Mouse (Mus musculus): ENCODE data around the gene Gpank1.
A peak's percentile ranks its signal among the peaks of the same experiment; 100 is the strongest.

Gene Gpank1

DNA sequence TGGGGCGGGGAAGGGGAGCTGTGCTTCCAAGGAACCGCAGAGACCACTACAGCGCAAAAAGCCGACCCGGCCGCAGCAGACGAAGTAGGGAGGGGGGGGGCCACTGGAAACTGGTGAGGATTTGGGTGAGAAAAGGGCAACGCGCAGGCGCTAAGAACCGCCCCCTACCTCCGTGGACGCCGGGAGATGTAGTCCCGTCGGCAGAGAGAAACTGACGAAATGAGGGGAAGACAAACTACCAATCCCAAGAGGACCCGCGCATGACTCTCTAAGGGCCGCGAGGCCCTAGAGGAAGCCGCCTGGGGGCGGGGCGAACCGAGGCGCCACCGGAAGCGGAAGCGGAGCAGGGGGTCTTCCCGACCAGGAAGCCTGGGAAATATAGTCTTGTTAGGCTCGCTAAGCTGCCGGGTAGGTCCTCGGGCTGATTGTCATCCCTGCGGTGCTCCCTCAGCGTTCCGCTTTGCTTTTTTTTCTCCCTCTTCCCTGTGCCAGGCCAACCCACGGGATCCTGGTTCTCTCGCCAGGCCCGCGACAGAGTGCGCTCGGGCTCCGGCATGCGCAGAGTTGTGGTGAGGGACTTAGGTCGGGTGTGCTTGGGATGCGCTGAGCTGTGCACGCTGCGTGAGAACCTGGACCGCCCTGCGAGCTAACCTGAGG lies at the start of gene Gpank1:
Gpank1 (plus strand) TSS at position 313 of the 657 bp plus-strand sequence.
- peak; percentile 97 for DNase-seq (ENCODE audit: low spot score in 2 of 2)

DNA sequence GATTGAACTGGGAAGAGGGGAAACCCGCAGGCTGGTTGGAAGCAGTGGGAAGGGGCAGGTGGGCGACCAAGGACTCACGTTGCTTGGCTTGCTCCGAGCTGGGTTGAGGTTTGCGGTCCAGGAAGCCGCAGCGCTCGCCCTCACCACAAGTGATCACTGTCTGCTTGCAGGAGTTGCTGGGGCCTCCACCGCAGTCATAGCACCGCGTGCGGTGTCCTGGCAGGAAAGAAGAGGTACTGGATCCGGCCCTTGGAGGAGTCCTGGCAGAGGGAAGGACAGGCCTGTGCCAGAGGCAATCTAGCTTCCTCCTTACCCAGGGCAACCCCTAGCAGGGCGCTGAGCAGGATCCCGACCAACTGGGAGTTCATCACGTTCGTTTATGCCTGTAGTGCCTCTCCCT lies 47.2 kb upstream of the Gpank1 start:
- no peak for DNase-seq (ENCODE audit: low spot score in 2 of 2)

DNA sequence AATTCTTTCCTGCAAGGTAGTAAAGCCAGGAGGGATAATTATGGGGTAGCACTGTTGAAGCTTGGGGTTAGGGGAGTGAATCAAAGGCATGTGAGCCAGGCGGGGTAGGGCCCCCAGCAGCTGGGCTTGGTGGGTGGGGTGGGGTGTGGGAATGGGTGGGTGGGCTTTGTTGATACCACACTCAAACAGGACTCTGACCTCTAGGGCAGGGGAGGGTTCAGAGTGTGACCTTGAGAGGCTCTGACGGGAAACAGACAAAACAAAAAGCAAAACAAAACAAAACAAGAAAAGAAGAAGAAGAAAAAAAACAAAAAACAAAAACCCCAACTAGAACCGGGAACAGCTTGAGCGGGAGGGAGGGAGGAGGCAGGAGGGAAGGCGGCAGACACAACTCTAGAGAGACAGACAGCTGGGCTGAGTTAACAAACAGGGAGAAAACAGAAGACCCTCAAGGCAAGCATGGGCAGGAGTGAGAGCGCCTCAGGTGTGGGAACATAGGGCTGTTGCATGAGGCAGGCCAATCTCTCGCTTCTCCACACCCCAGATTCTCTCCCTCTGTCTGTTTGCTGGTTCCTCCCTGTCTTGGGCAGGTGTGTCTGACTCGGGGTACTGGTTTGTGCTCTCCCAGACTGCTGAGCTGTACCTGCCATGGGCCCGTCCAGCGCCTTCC lies 44.6 kb upstream of the Gpank1 start, which contains the start of gene Ly6g6e:
Ly6g6e (plus strand) TSS at position 396 of the 670 bp plus-strand sequence.
- no peak for DNase-seq (ENCODE audit: low spot score in 2 of 2)

DNA sequence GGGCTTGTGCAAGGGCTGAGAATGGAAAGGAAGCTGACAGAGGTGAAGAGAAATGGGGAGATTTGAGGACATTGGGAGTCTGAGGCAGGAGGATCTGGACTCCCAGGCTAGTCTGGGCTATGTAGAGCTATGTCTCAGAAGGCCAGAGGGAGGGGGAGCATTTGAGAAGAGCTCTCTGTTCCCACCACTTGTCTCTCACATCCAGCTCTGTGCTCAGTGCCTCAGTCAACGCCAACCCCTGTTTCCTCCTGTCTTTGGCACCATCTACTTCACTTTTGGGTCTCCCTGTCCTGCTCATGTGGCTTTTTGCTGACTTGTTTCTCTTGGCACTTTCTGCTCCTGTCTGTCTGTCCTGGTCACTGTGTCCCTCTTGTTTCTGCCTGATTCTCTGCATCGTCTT lies 44.0 kb upstream of the Gpank1 start:
- no peak for DNase-seq (ENCODE audit: low spot score in 2 of 2)

DNA sequence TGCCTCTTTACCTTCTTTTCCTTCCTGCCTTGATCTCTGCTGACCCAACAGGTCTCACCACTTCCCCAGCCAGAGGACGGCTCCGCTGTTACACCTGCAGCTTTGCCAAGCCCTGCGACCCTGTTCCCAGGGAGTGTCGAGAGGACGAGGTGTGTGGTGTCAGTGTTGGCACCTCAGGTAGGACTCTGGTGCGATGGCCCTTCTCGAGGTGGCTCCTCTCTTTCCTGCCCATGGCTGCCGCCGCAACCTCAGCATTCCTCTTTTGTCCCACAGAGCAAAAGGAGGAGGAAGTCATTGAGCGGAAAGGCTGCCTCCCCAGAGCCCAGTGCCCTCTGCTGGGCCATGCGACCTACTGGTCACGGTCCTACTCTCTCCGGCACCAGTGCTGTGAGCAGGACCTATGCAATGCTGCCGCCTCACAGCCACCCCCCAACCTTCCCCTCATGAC lies 43.4 kb upstream of the Gpank1 start, which contains the start of gene Ly6g6d:
Ly6g6d (minus strand) TSS at position 280 of the 448 bp plus-strand sequence.
- DNase-seq (ENCODE audit: low spot score in 2 of 2): no peak

DNA sequence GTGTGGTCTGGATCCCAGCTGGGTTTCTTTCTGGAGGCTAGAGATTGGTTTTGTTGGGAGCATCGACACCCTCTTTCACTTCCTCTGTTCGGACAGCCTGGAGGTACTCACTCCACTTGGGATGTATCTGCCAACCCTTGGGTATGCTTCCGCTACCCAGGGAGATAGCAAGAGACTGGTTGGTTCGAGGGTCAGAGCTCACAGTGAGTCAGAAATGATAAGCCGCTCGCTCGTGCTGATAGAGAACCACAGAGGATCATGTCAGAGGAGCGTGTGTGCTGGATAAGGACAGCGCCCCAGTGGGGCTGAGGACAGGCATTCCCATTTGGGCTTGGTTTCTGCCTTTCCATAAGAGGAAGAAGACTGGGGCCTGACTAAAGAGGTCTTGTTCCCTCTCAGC lies 41.5 kb upstream of the Gpank1 start:
- no peak for DNase-seq (ENCODE audit: low spot score in 2 of 2)

DNA sequence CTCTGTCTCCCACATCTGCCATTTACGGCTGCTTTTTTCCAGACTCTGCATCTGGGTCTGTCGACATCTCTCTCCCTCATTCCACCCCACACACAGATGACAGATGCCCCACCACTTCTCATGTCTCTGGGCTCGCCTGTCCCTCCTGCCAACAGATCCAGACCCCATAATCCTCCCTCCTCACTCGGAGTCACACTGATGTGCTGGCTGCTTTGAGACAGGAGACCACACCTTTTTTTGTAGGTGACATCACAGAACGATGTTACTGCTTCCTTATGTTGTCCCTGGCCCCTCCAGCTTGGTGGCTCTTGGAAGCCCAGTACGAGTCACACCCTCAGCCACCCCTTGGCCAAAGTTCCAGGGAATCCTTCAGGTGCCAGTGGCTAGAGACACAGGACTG lies 41.0 kb upstream of the Gpank1 start:
- DNase-seq (ENCODE audit: low spot score in 2 of 2): no peak

DNA sequence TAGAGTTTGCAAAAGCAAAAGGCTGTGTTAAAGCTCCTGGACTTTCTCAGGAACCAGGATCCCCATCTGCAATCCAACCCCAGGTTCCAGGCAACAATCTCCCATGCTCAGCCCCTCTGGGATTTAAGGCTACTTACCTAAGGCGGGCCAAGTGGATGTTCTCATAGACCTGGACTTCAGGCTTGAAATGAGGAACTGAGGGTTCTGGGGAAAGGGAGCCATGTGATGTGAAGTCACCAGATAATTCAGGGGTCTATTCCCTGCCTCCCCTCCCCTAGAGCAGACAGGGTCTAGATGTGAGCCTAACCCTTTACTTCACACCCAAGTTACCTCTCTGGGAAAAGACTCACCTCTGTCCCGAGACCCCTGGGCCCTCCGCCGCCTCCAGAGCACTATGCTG lies 40.5 kb upstream of the Gpank1 start:
- DNase-seq (ENCODE audit: low spot score in 2 of 2): no peak

DNA sequence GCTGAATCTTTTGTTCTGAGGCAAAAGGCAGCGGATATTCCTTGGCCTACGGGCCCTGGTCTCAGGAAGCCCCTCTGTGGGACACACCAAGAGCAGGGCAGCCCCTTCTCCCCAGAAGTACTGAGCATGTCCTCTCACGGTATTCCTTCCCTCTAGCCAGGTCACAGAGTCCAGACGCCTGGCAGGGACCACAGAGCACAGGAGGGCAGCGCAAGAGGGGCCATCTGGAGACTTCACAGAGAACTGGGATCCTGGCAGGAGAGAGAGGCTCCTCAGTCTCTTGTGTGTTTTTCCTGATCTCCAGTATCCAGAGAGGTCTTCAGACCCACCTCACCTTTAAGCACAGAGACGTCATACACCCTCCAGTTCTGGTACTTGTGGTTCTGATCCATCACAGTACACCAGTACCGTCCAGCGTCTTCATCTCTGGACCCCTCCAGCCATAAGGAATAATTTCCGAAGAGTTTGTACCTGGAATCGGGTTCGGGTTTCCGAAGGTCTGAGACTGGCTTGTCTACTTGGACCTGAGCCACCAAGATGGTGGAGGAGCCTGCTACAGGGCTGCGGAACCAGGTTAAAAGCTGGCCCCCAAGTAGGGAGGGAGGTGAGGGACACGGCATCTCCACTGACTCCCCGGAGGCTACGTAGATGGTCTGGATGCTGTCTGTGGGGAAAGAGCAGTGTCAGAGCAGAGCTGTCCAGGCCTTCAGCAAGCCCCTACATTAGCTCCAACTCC lies 38.2 kb upstream of the Gpank1 start:
- DNase-seq (ENCODE audit: low spot score in 2 of 2): no peak

DNA sequence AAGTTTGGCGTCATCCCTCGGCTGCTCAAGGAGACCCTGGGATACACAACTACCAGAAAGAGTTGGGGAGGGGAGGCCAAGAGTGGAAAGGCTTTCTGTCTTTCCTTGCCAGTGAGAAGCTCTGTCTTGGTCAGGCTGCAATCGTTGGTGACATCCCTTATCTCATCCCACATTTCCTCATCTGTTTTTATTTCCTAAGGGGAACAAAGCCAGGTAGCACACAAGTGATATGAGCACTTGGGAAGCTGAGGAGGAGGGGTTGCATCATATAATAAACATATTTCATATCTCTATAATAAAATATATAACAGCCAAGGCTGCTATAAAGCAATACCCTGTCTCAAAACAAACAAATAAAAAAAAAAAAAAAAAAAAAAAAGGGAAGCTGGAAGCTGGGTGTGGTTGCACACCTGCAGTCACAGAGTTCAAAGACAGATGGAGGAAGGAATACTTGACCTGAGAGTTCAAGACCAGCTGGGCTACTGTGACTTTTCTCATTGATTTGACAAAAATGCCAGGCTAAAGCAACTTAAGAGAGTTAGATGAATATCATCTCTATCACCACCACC lies 37.2 kb upstream of the Gpank1 start:
- DNase-seq (ENCODE audit: low spot score in 2 of 2): no peak

DNA sequence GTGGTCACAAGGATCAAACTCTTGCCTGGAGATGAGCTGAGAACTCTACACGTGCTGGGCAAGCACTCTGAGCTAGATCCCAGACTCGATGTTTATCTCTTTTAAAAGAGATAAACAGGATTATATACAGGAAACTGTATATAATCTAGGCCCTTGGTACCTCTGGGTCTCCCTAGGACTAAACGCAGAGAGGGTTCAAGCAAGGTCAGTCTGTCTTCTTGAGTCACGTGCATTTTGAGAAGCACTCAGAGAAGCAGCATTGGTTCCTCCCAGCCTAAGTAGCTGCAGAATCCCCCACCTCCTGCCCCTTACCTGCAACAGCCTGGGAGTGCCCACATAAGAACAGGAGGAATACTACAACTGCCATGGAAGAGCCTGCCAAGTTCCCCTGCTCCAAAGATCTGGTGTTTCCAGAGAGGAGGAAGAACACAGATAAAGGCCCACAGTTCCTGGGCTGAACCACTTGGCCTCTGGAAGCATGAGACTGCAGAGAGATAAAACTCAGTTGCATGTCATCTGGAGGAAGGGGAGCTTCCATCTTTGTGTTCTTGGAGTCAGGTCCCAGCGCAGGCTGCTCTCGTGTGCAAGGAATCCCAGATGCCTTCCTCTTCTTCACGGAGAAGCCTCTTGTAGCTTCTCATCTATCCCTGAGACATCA lies 35.9 kb upstream of the Gpank1 start, which contains the start of gene Ly6g6f:
Ly6g6f (minus strand) TSS at position 403 of the 658 bp plus-strand sequence.
- DNase-seq (ENCODE audit: low spot score in 2 of 2): no peak

DNA sequence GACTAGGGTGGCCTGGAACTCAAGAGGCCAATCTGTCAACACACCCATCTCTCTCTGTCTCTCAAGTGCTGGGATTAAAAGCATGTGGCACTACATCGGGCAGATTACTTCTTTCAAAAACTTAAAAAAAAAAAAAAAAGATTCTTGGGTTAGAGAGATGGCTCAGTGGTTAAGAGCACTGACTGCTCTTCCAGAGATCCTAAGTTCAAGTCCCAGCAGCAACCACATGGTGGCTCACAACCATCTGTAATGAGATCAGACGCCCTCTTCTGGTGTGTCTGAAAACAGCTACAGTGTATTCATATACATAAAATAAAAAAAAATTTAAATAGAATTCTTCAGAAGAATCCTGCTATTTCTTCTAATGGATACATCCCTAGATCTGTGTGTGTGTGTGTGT lies 33.1 kb upstream of the Gpank1 start:
- DNase-seq (ENCODE audit: low spot score in 2 of 2): no peak

DNA sequence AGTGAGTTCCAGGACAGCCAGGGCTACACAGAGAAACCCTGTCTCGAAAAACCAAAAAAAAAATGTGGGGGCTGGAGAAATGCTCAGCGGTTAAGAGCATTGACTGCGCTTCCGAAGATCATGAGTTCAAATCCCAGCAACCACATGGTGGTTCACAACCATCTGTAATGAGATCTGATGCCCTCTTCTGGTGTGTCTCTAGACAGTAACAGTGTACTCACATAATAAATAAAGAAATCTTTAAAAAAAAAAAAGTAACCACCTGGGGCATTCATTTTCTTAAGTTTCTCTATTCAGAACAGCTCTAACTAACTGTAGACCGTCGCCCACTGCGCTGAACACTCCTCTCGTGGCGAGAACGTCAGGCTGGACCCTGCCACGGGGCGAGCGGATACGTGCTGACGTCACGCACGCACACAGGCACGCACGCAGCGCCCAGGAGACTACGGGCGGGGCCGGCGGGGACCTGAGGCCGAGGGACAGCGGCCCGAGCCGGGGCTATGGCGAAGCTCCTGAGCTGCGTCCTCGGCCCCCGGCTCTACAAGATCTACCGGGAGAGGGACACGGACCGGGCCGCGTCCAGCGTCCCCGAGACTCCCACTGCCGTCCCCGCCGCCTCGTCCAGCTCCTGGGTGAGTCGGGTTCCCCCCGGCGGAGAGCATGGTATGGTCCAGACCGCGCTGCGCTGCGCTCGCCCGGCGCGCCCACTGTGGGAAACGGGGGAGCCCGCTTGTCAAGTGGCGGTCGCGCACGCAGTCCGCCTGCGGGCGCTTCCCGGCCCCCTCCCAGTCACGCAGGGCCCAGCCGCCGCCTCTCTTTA lies 32.2 kb upstream of the Gpank1 start, which contains the start of gene Abhd16a:
Abhd16a (plus strand) TSS at position 439 of the 820 bp plus-strand sequence.
- peak; percentile 92 to 94 for DNase-seq (ENCODE audit: low spot score in 2 of 2)

DNA sequence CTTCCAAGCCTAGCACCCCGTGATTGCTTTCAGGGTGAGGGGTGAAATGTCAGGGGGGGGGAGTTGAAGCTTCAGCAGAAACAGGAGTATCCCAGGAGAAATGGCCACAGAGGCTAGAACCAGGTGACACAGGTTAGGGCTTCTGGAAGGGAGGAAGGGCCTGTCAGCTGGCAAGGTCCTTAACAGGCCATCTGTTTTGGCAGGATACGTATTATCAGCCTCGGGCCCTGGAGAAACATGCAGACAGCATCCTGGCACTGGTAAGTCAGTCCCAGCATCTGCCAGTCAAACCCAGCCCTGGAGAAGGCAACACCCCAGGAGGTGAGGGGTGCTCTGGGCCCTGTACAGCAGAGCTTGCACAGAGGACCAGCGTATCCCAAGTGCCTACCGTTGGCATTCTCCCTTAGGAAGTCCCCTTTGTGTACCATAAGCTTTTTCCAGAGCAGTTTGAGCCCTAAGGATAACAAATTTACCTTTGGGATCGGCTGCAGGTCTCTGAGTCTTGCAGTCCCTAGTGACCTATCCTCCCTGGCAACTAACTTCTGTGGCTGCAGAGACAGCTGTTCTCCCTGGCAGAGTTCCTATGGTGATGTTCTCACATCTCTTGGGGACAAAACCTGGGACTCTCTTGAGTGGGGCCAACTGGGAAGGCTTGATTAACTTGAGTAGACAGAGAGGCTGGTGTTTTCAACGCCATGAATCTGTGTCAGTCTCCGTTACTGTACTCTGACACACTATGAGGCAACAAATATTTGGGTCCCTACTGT lies 30.9 kb upstream of the Gpank1 start:
- DNase-seq (ENCODE audit: low spot score in 2 of 2): no peak

DNA sequence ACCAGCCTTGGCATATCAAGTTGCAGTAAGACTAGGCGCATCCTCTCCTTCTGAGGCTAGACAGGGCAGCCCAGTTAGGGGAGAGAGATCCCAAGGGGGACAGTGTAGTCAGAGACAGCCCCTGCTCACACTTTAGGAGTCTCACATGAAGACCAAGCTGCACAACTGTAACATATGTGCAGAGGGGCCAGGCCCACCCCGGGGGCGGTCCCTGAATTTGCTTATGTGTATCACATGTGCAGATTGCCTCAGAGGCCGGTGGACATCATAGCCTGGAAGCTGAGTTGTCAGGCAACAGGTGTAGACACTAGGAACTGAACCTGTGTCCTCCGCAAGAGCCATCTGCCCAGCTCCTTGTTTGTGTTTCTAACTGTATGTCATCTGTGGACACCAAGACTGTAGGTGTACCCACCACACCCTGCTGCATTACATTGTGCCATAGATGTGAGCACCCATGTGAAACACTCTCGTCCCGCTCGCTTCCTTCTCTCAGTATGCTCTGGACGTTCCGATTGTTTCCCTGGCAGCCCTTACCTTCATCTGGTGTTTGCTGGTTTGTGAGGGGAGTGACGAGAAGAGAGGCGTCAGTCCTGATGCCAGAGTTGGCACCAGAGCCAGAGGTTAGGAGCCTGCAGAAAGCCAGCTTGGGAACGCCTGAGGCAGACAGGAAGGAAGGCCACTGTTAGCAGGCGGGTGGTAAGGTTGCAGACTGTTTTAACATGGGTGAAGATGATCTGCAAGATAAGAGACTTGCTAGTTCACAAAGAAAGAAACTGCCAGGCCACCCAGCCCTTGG lies 28.7 kb upstream of the Gpank1 start:
- DNase-seq (ENCODE audit: low spot score in 2 of 2): no peak

DNA sequence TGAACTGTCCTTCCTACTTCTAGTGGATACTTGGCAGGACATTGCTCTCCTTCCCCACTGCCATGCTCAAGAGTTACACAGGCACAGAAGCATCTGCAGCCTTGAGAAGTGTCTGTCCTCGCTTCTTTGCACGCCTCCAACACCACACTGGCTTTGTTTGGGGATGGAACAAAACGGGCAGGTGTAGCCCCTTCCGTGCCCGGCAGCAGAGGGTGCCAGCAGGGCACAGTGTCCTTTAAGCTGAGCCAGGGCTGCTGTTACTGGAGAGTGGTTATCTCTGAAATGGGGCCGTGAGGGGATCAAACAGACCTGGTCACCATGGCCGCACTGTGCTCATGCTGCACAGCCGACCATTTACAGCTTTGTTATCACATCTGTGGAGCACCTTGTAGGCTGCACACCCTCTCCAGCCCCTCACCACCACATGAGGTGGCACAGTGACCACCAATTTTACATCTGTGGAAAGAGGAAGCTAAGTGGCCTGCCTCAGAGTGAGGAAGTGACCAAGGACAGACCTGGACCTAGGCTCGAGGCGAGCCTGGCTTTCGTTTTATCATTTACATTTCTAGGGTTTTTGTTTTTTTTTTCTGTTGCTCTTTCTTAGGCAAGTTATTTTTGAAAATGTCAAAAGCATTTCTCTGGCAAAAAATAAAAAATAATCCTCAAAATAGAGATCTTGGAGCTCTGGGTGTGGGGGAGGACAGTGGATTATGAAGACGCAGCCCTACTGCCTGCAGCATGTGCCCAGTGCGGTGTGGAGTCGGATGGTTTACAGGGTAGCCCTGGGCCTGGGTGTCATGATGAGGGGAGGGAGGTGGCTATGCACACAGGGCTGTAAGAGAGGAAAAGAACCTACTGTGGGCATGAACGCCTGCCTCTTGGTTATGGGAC lies 26.5 kb upstream of the Gpank1 start:
- DNase-seq (ENCODE audit: low spot score in 2 of 2): no peak

DNA sequence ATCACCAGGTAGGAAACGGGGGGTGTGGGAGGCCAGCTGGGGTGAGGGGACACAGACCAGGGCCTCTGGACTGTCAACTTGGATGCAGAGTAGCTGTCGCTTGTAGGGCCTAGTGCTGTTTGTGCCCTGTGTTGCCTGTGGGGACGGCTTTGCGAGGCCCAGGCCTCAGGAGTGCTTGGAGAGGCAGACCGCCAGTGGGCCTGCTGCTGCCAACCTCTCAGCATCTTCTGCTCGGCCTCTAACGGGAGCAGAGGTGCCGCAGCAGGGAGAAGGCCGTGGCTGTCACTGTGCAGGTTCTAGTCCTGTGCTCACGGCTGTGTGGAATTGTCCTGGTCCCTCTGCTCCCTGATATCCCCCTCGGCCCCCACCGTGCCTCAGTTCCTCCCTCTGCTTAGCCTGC lies 24.7 kb upstream of the Gpank1 start:
- no peak for DNase-seq (ENCODE audit: low spot score in 2 of 2)

DNA sequence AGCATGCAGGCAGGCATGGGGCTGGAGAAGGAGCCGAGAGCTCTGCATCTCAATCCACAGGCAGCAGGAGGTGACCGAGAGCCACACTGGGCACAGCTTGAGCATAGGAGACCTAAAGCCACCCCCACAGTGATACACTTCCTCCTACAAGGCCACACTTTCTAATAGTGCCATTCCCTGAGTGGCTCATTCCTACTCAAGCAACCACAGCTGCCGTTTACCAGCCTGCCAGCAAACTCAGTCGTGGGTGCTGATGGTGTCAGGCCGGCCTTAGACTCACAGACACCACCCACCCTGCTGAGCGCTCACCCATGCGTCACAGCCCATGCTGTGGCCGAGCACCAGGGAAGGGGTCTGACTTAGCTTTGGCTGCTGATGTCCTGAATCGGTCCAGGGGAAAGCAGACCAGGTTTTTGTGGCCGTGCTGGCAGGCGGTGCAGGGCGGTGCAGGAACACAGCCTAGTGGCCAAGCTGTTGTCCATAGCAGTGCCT lies 24.0 kb upstream of the Gpank1 start:
- DNase-seq (ENCODE audit: low spot score in 2 of 2): no peak

All from natural killer cell, adult 2 months (primary cell).